Mouse (Mus musculus) forebrain, embryonic 13.5 days (tissue): ENCODE data around the gene Zbtb9. TPM values are rescaled to one million over a fixed set of nuclear protein-coding genes. Genes with fewer than 3 reads are reported as not detected.

Experiments
- ATAC-seq: fragments of 200-750 bp; cut with Nextera tagmentation; 2 replicates; pipeline ENCODE4 v1.8.0; 2017
- H3K27ac ChIP-seq: fragments of 300-500 bp; sonication (generic); 2 replicates; pipeline ENCODE4 v1.5.1; 2015; ENCODE audit warnings: inconsistent platforms, mild to moderate bottlenecking, moderate library complexity
- H3K27me3 ChIP-seq: fragments of 300-500 bp; sonication (generic); 2 replicates; pipeline ENCODE4 v1.6.1; 2015; ENCODE audit warnings: mild to moderate bottlenecking, inconsistent platforms
- H3K36me3 ChIP-seq: fragments of 300-500 bp; sonication (generic); 2 replicates; pipeline ENCODE4 v1.6.1; 2015; ENCODE audit warnings: mild to moderate bottlenecking, inconsistent platforms; ENCODE audit not compliant: poor library complexity, severe bottlenecking
- H3K4me1 ChIP-seq: fragments of 300-500 bp; sonication (generic); 2 replicates; pipeline ENCODE4 v1.6.1; 2015; ENCODE audit warnings: inconsistent platforms
- H3K4me2 ChIP-seq: fragments of 300-500 bp; sonication (generic); 2 replicates; pipeline ENCODE4 v1.6.1; 2015; ENCODE audit warnings: inconsistent platforms, mild to moderate bottlenecking, moderate library complexity
- H3K4me3 ChIP-seq: fragments of 300-500 bp; sonication (generic); 2 replicates; pipeline ENCODE4 v1.5.1; 2015; ENCODE audit warnings: mild to moderate bottlenecking, inconsistent platforms
- H3K9ac ChIP-seq: fragments of 300-500 bp; sonication (generic); 2 replicates; pipeline ENCODE4 v1.6.1; 2015; ENCODE audit warnings: mild to moderate bottlenecking, inconsistent platforms
- H3K9me3 ChIP-seq: fragments of 300-500 bp; sonication (generic); replicated peaks from 2 replicates; pipeline ENCODE4 v1.6.1; 2016; ENCODE audit warnings: inconsistent platforms
- WGBS: fragments of 180-500 bp; shearing (Covaris S2); methylation state at CpG from one replicate; pipeline ENCODE4 v1.1.7; 2015; 5-methylcytosine and 5-hydroxymethylcytosine counted together
- polyA plus RNA-seq: library from polyadenylated mRNA; unstranded; fragments of >200 nt; fragmentation: Nextera tagmentation; extraction: Ambion mirVana; gene quantifications from 2 replicates; pipeline ENCODE4 v1.2.1, GENCODE M21; 2015

Gene Zbtb9
- polyA plus RNA-seq, 1 experiment from 2014 or later: 17.4 TPM

DNA sequence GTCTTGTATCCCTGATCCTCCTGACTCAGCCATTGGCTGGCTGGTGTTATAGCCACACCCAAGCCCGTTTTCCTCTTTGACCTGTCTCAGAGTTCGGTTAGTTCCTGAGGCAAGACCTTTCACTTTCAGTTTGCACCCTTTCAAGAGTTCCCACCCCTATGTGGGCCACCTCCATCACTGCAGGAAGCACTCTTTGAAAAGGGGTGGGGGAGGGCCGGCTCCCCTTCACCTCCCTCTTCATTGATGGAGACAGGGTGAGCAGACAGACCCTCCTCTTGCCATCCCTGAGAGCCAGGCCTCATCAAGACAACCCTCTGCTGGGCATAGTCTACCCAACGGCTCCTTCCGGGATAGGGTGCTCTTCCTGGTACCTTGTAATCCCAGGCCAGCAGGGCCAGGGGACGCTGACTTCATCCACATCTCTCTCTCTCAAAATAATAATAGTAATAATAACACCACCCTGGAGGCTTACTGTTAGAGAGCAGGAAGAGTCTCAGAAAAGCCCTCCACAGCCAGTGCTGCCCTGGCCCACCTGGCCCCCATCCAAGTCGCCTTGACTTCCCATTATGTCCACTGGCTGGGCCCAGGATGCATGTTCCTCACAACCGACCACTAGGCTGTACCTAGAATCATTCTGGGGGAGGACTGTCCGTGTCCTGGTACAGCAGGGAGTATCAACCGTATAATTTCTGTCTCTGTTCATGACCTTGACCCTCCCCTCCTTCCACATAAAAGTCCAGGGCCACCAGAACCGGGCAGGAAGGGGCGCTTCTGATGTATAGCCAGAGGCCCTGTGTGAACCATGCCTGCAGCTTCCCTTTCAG is 54.7 kb downstream of the Zbtb9 start:
- peak overlapping the region; percentile 36; the same call in 1 of the 2 replicates for H3K27ac ChIP-seq
- peaks cover 29% of the 10 kb centered on the region for H3K36me3 ChIP-seq
- ATAC-seq: peak; percentile 25; the same call in 1 of the 2 replicates
- H3K4me1 ChIP-seq: peaks cover 19% of the 10 kb centered on the region
- peak overlapping the region; percentile 90 for H3K9ac ChIP-seq
- H3K4me3 ChIP-seq: peak overlapping the region; percentile 53
- no peaks in the 10 kb centered on the region for H3K9me3 ChIP-seq
- 46% methylated on average over 12 of the region's 12 CpGs for WGBS
- H3K4me2 ChIP-seq: peak overlapping the region; percentile 85
- no peaks in the 10 kb centered on the region for H3K27me3 ChIP-seq

DNA sequence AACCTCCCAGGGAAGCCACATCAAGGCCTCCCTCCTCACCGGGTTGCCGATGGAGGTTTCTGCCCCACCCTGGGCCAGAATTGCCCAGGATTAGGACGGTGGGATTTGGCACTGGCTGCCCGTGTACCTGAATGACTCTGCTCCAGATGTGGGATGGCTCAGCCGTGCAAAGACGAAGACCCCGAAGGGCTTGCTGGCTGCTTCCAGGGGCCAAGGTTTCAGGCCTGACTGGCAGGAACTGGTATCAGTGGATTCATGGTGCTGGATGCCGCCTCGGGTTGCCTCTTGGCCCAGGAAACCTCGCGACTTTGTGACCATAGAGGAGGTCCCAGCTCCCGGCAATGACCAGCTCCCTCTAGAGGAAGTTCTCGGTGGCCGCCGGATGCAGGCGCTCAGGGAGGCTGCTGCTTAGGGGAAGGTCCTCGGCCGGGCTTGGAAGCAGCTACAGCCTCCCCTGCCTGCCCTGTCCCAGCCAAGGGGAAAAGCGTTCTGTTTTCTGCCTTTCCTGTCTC is 55.4 kb downstream of the Zbtb9 start:
- WGBS: under 1% methylated on average over 19 of the region's 19 CpGs
- H3K27ac ChIP-seq: peak overlapping the region; percentile 36; the same call in 1 of the 2 replicates
- no peaks in the 10 kb centered on the region for H3K9me3 ChIP-seq
- ATAC-seq: peak; percentile 78
- no peaks in the 10 kb centered on the region for H3K27me3 ChIP-seq
- peaks cover 25% of the 10 kb centered on the region for H3K36me3 ChIP-seq
- H3K4me1 ChIP-seq: peaks cover 19% of the 10 kb centered on the region
- H3K4me3 ChIP-seq: peak overlapping the region; percentile 53
- peak overlapping the region; percentile 85 for H3K4me2 ChIP-seq
- peak overlapping the region; percentile 90 for H3K9ac ChIP-seq

DNA sequence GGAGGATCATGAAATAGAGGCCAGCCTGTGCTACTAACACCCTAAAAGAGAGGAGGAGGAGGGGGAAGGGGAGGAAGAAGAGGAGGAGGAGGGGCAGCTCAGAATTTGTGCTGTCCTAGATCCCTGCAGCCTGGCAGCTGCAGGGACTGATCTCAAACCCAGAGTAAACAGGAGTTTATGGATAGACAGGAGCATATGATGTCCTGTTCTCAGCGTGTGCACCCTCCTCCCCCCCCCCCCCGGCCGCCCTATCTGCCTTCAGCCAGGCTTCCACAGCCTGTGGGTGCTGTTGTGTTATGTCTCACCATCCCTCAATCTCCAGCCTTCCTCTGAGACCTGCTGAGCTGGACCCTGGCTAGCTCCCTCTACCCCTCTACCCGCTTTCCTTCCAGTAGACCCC is 55.9 kb downstream of the Zbtb9 start, which contains the start of gene Bak1:
Gene Bak1 (minus strand): TSS at position 101 of the 400 bp plus-strand sequence.
- Histone ChIP-seq H3K27me3 (no peaks in the 10 kb centered on the region; the same call in 1 of the 2 replicates), H3K4me3 (peak within 1 kb of the TSS; percentile 53), H3K4me2 (peak within 1 kb of the TSS; percentile 85), H3K9me3 (no peaks in the 10 kb centered on the region), H3K4me1 (peaks cover 19% of the 10 kb centered on the region), H3K36me3 (peaks cover 20% of the 10 kb centered on the region), H3K27ac (peak within 1 kb of the TSS; percentile 36; the same call in 1 of the 2 replicates), H3K9ac (peak within 1 kb of the TSS; percentile 90)
- ATAC-seq: no peak
- WGBS: 56% methylated on average over 3 of the region's 4 CpGs

DNA sequence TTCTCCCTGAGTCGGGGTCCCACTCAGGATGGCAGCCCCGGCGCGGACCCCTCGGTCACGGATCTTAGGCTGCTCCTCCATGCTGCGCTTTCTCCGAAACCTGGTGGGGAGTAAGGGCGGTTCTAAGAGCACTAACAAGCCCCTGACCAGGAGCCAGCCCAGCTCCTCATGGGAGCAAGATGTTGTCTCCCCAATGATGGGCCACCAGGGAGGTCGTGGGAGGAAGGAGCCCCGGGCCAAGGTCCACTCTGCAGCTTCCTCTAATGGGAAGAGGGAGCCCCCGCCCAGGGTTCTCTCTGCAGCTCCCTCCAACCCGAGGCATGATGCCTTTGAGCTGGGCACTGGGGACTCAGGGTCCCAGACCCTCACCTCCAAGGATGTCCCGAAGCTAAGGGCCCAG is 56.5 kb downstream of the Zbtb9 start:
- Histone ChIP-seq H3K36me3 (peaks cover 15% of the 10 kb centered on the region), H3K9me3 (no peaks in the 10 kb centered on the region), H3K9ac (no peak overlapping the region), H3K27me3 (no peaks in the 10 kb centered on the region; the same call in 1 of the 2 replicates), H3K27ac (no peak overlapping the region), H3K4me2 (no peak overlapping the region), H3K4me3 (no peak overlapping the region), H3K4me1 (peaks cover 19% of the 10 kb centered on the region)
- ATAC-seq: no peak
- WGBS: 87% methylated on average over 14 of the region's 14 CpGs

DNA sequence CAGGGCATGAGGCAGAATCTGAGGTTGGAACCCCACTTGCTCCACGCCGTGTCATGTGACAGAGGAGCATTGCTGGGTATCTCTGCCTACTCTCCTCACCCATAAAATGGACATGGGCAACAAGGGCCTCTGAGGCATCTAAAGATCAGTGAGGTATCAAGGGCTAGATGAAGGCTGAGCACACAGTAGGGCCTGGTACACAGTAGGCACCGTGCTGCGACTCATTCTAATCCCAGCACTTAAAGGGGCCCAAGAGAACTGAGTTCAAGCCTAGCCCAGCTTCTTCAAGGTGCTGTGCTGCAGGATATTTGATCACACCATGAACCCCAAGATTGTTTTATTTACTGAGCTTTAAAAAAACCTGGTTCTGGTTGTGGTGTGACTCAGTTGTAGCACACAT is 57.9 kb downstream of the Zbtb9 start:
- peaks cover 2% of the 10 kb centered on the region for H3K36me3 ChIP-seq
- H3K4me1 ChIP-seq: peaks cover 19% of the 10 kb centered on the region
- no peak overlapping the region for H3K4me3 ChIP-seq
- H3K27ac ChIP-seq: no peak overlapping the region
- WGBS: 92% methylated on average over 4 of the region's 4 CpGs
- H3K4me2 ChIP-seq: no peak overlapping the region
- ATAC-seq: no peak
- no peaks in the 10 kb centered on the region; the same call in 1 of the 2 replicates for H3K27me3 ChIP-seq
- H3K9ac ChIP-seq: no peak overlapping the region
- no peaks in the 10 kb centered on the region for H3K9me3 ChIP-seq

DNA sequence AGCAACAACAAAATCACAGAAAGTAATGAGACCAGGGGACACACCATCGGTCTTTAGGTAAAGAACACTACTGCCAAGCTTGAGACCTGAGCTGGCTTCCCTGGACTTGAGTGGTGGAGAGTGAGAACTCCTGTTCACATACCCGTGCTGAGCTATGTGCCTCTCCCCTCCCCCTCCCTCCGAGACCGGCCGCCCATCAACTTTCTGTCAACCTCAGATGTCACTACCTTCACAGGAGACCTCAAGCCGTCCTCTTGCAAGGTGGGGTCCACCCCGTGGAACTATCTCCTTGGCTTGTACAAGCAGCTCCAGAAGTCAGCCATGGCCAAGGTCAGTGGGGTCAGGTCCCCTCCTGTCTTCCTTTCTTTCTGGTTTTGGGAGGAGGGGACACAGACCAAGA is 59.4 kb downstream of the Zbtb9 start:
- WGBS: 60% methylated on average over 7 of the region's 7 CpGs
- no peak overlapping the region for H3K9ac ChIP-seq

DNA sequence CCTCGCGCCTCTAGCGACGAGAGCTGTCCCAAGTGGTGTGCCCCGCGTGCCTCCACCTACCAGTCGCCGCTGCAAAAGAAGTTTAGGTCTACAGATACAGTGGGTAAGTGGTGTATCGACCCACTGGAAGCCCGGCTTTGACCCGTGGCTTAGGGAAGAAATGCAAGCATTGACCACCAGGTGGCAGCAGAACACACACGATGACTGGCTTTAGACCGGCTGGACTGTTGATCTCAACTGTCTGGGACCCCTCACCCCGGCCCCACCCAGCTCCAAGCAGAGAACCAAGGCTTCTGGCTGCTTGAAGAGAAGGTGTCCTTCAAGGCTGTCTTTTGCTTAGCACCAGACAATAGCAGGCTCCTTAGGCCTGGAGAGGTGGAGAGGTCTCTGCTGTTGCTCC is 59.9 kb downstream of the Zbtb9 start:
- H3K27ac ChIP-seq: no peak overlapping the region
- H3K27me3 ChIP-seq: no peaks in the 10 kb centered on the region; the same call in 1 of the 2 replicates
- 0% methylated on average over 14 of the region's 14 CpGs for WGBS
- H3K4me1 ChIP-seq: peaks cover 7% of the 10 kb centered on the region
- H3K9me3 ChIP-seq: no peaks in the 10 kb centered on the region
- H3K36me3 ChIP-seq: no peaks in the 10 kb centered on the region
- ATAC-seq: peak; percentile 58
- peak overlapping the region; percentile 17 for H3K4me2 ChIP-seq
- no peak overlapping the region for H3K4me3 ChIP-seq
- H3K9ac ChIP-seq: no peak overlapping the region

More for the DNA sequence above, 59.4 kb downstream of the Zbtb9 start:
- ATAC-seq: no peak; the same call in 1 of the 2 replicates
- no peaks in the 10 kb centered on the region; the same call in 1 of the 2 replicates for H3K27me3 ChIP-seq
- H3K36me3 ChIP-seq: no peaks in the 10 kb centered on the region
- H3K9me3 ChIP-seq: no peaks in the 10 kb centered on the region
- peaks cover 13% of the 10 kb centered on the region for H3K4me1 ChIP-seq
- no peak overlapping the region for H3K4me2 ChIP-seq
- no peak overlapping the region for H3K27ac ChIP-seq
- H3K4me3 ChIP-seq: no peak overlapping the region

DNA sequence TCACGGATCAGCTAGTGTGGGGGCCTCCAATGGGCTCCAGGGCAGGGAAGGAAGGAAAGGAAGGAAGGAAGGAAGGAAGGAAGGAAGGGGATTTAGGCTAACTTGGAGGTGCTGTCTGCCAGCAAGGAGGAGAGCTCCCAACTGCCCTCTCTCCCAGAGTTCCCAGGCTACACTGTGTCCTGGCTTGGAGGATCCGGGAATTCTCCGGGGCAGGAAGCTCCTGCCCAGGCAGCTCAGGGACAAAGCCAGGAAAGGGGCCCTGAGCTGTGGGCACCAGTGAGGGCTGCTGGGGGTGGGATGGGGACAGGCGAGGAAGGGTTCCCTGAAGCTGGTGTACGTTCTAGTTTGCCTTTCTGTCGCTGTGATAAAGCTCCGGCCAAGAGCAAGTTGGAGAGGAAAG is 63.5 kb downstream of the Zbtb9 start:
- H3K4me3 ChIP-seq: no peak overlapping the region
- 80% methylated on average over 7 of the region's 7 CpGs for WGBS
- peaks cover 21% of the 10 kb centered on the region for H3K4me1 ChIP-seq
- no peak overlapping the region for H3K9ac ChIP-seq
- no peak overlapping the region for H3K4me2 ChIP-seq
- ATAC-seq: no peak
- no peaks in the 10 kb centered on the region; the same call in 1 of the 2 replicates for H3K27me3 ChIP-seq
- H3K27ac ChIP-seq: no peak overlapping the region
- no peaks in the 10 kb centered on the region for H3K9me3 ChIP-seq
- no peaks in the 10 kb centered on the region for H3K36me3 ChIP-seq

DNA sequence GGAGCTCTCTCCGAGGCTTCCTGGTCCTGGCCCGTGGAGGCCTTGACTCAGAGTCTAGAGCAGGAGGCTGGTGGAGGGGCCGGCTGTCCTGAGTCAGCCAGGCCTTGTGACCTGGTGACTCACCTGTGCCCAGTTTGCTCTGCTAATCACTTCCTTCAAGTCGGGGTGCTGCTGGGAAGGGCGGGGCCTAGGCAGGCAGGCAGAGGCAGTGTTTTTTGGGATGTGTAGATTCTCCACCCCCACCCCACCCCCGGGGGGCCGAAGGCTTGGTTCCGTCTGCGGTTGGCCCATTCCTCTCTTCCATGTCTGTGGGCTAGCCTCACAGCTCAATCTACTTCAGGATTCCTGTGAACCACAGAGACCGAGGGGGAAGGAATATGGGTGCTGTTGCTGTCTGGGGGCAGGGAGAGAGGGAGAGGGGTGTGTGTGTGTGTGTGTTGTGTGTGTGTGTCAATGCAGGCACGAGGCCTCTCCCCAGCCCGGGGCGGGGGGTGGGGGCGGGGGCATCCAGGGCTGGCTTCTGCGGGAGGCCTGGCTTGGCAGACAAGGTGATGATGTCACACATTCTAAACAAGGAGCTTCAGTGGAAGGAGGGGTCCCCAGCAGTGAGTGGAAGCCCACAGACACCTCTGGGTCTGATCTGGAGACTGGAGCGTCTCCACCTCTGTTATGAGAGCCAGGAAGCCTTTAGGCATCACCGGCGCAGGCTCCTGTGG is 65.5 kb downstream of the Zbtb9 start:
- Histone ChIP-seq H3K4me1 (peaks cover 21% of the 10 kb centered on the region), H3K4me2 (no peak overlapping the region)

DNA sequence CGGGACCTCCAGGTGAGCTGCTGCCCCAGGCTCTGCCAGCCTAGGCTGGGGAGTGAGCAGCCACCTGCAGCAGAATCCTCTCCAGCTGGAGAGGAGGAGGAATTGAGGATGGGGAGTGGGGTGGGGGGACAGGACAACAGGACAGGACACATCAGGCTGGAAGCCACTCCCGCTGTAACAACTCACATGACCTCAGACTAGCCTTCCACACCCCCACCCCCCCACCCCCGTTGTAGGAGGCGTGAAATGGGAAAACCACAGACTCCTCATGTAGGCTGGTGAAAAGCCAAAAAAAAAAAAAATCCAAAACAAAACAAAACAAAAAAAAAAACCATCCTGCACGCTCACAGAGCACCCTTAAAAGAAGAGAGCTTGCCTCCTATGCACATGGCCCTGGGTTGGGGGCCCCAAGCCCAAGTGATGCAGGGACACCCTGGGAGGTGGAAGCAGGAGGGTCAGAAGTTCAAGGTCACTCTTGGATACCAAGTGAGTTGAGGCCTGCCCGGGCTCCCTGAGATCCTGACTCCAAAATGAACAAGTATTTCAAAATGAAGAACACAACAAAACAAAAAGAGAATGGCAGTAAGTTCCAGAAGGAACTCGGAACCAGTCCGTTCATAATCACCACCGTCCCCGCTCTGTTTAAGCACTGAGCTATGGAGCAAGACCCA is 66.6 kb downstream of the Zbtb9 start:
- H3K9me3 ChIP-seq: no peaks in the 10 kb centered on the region
- H3K4me3 ChIP-seq: no peak overlapping the region
- H3K27me3 ChIP-seq: no peaks in the 10 kb centered on the region
- H3K36me3 ChIP-seq: no peaks in the 10 kb centered on the region
- WGBS: 64% methylated on average over 10 of the region's 10 CpGs
- 0 out of 2 replicates have a peak overlapping the region, but pooled peaks have one; percentile 47 for H3K4me2 ChIP-seq
- no peak overlapping the region for H3K27ac ChIP-seq
- H3K4me1 ChIP-seq: peaks cover 21% of the 10 kb centered on the region
- no peak for ATAC-seq
- no peak overlapping the region for H3K9ac ChIP-seq

More for the DNA sequence above, 65.5 kb downstream of the Zbtb9 start:
- H3K36me3 ChIP-seq: no peaks in the 10 kb centered on the region
- H3K27ac ChIP-seq: no peak overlapping the region
- H3K4me3 ChIP-seq: no peak overlapping the region
- H3K27me3 ChIP-seq: no peaks in the 10 kb centered on the region; the same call in 1 of the 2 replicates
- H3K9me3 ChIP-seq: no peaks in the 10 kb centered on the region
- no peak for ATAC-seq
- 39% methylated on average over 18 of the region's 18 CpGs for WGBS
- H3K9ac ChIP-seq: no peak overlapping the region

DNA sequence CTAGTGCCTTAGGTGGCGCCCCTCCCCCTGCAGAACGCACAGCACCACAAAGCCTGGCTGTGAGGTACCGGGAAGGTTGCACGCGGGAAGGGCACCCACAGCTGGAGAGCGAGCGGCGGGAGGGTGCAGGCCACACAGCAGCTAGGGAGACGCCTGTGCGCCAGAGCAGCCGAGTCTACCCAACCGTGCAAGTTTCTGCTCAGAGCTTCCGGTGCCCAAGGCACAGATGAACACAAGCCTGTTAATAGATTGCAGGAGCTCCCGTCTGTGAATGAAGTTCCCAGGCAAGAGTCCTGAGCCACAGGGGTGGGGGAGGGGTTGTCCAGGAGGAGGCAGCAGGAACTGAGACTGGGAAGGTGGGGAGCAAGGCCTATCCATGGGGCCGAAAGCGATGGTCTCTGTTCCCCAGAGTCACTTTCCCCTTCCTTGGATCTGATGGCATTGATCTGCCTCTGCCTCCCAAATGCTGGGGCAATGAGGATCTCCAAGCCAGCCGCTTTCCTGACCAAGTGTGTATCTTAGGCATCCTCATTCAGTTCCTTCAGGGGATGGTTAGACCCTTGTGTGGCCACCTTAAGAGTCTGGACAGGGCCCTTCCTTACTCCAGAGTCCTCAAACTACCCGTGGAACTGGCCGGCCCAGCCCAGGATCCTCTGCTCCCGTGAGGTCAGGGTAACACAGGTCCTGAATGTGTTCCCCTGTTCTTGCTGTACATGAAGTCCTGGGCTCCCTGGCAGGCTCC is 67.5 kb downstream of the Zbtb9 start:
- no peak overlapping the region; the same call in 1 of the 2 replicates for H3K27ac ChIP-seq
- H3K9me3 ChIP-seq: no peaks in the 10 kb centered on the region
- H3K27me3 ChIP-seq: no peaks in the 10 kb centered on the region
- no peak for ATAC-seq
- 12% methylated on average over 20 of the region's 20 CpGs for WGBS
- H3K4me2 ChIP-seq: peak overlapping the region; percentile 47
- peaks cover 21% of the 10 kb centered on the region for H3K4me1 ChIP-seq
- H3K4me3 ChIP-seq: no peak overlapping the region
- H3K9ac ChIP-seq: peak overlapping the region; percentile 7; the same call in 1 of the 2 replicates
- no peaks in the 10 kb centered on the region for H3K36me3 ChIP-seq
